Mouse (Mus musculus) thymus, adult 2 months (tissue): Measurements from ENCODE around the gene Maml2.

Experiments used
- CTCF ChIP-seq: fragments of 200-500 bp; IDR thresholded peaks from 2 replicates; pipeline ENCODE4 v1.5.1; 2012; ENCODE audit warnings: mild to moderate bottlenecking, control low read depth, low read length, moderate library complexity, borderline replicate concordance; ENCODE audit not compliant: control insufficient read depth, poor library complexity, insufficient read depth; ENCODE audit errors: extremely low read depth
- POLR2A ChIP-seq: fragments of 200-500 bp; IDR thresholded peaks from 2 replicates; pipeline ENCODE4 v1.6.1; 2012; ENCODE audit warnings: mild to moderate bottlenecking, low read length, control low read depth, moderate library complexity; ENCODE audit not compliant: control insufficient read depth, poor library complexity, insufficient read depth; ENCODE audit errors: extremely low read depth

GRCm38 (mm10) chr9:13299190-13299589 lies 1.4 kb downstream of the Maml2 start:
- no peak for TF ChIP-seq CTCF
- no peak for TF ChIP-seq POLR2A
